Mouse (Mus musculus) ovary, postnatal 14 days (tissue): Measurements from ENCODE around the gene Rps10.
"Not testable (repeated sequence)": the region's sequence is repeated elsewhere in the genome, so short reads cannot be mapped to it uniquely, and the experiment has no call there.

Source experiments
- DNase-seq: peaks from one replicate; pipeline ENCODE4 v3.0.0; 2022; ENCODE audit warnings: low spot score

The Rps10 gene

DNA sequence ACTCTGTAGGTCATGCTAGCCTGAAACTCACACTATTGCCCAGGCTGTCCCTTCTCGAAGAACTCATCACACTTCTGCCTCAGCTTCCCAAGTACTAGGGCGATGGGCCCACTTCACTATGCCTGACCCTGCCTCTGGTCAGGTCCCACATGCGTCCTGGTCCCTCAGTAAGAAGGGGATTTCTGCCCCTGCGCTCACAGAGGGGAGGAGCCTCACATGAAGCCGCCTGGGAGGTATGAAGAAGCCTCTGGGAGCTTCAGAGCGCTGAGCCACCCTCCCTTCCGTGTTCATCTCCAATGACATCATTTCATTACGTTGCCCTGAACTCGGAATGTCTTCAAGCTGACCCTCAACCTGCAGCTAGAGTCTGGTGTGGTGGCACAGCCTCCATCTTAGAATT lies 7.3 kb upstream of the Rps10 start:
- no peak for DNase-seq

DNA sequence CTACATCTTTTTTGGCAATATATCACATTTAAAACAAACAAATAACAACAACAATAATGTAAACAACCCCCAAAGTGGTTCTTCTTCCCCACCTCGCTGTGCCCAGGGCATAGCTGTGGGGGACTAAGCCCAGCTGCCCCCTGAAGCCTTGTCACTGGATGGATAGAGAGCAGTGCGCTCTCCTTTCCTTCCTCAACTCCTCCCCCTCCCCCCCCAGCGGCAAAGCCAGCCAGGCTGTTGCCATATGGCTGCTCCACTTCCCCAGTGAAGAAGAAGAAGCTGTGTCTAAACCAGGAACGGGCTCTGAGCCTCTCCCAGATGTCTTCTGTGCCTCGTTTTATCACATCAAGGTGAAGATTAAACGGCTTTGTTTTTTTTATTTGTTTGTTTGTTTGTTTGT lies 6.6 kb upstream of the Rps10 start:
- DNase-seq: no peak

DNA sequence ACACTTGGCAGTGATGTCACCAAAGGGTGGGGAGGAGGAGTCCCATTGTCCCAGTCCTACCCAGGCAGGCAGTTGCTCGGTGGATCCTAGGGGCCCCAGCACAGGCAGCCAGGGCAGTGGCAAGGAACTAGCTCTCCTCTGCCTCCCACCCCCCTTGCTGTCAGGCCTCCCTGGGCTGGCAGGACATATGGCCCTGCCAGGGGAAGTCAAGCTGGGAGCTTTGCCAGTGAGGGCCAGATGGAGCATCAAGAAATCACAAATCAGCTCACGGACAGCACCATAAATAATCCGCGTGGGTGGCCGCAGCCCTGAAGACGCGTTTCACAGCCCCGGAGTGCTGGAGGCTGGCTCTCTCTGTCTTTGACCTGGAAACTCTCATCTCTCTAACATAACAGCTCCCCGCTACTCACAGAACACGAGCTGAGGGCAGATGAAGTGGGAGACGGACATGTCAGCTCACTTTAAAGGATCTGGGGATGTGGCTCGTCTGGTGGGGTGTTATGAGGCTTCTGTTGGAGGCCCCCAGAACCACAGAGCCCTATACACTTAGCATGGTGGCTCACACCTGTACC lies 6.1 kb upstream of the Rps10 start:
- DNase-seq: peak; percentile 32

DNA sequence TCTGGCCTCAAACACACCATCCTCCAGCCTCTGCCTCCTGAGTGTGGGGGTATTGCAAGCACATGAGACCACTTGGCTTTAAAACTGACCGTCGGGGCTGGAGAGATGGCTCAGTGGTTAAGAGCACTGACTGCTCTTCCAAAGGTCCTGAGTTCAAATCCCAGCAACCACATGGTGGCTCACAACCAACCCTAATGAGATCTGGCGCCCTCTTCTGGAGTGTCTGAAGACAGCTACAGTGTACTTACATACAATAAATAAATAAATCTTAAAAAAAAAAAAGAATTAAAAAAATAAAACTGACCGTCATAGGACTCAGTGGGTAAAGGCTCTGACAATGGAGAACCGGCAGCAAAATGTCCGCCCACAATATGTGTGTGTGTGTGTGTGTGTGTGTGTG lies 3.4 kb upstream of the Rps10 start:
- DNase-seq: not testable (repeated sequence)

DNA sequence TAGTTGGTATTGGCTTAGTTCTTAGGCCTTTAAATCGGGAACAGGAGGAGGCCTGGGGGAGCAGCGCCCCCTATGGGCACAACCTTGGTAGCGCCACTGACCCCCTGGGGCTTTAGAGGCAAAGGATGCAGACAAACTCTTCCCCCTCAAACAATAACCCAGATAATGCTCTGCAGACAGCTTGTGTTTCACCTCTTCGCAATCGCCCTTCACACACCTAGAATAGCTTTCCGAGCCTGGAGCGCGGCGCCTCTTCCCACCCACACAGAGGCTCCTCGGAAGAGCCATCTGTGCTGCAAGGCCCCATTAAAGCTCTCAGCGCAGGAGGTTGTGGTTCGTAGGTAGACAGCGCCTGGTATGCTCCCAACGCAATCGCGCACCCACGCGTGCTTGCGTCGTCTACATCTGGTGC lies 2.5 kb upstream of the Rps10 start:
- DNase-seq: no peak

DNA sequence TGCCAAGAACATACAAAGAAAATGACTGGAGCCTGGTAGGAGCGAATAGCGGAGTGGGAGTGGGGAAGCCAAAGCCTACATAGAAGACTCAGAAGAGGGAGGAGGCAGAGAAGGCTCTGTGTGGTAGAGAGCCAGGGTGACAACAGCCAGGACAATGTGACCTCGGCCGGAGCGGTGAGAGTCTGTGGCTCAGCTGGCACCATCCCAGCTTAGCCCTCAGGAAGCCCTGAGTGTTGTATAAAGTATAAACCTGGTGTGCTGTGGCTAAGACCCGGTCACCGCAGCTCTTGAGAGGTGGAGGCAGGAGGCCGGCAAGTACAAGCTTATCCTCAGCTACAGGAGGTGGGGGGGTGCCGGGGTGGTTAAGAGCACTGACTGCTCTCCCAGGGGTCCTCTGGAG lies 864 bp upstream of the Rps10 start:
- no peak for DNase-seq

DNA sequence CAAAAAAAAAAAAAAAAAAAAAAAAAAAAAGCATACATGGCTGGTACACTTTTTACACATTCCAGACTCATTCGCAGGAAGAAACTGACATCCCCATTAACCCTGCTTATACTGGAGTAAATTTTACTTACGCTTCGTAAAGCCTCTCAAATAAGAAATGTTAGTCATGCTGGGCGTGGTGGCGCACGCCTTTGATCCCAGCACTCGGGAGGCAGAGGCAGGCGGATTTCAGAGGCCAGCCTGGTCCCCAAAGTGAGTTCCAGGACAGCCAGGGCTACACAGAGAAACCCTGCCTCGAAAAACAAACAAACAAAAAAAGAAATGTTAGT lies 930 bp downstream of the Rps10 start:
- DNase-seq: not testable (repeated sequence)

DNA sequence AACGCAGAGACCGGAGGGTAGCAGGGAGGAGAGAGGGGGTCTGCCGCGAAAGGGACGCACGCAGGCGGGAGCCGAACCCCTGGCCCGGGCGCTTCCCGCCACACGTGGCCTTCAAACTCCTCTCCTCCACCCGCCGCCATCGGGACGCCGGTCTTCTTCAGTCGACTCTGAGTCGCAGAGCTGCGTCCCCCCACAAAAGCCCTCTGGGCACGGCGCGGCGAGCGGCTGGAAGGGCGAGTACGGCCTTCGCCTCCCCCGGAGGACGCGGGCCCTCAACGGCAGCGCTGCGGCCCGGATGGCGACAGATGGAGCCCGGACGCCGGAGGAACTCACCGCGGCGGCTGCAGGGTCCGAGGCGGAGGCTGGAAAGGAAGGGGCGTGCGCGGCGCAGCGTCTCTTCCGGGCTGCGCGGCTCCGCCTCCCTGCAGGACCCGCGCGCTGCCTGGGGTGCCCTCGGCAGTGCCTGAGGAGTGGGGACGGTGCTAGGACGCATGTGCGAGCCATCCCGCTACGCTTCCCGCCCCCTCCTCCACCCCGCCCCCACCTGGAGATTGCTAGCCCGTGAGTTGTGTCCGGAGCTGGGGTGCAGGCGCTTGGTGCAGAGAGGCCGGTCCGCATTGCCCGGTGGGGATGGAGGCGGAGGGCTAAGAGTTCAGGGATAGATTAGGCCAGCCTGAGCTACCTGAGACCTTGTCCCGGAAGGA lies 1.4 kb downstream of the Rps10 start, which contains the start of gene RPS10-NUDT3:
Gene RPS10-NUDT3, minus strand, starts transcription at position 352 of the 704 bp plus-strand sequence.
- peak; percentile 82 for DNase-seq

DNA sequence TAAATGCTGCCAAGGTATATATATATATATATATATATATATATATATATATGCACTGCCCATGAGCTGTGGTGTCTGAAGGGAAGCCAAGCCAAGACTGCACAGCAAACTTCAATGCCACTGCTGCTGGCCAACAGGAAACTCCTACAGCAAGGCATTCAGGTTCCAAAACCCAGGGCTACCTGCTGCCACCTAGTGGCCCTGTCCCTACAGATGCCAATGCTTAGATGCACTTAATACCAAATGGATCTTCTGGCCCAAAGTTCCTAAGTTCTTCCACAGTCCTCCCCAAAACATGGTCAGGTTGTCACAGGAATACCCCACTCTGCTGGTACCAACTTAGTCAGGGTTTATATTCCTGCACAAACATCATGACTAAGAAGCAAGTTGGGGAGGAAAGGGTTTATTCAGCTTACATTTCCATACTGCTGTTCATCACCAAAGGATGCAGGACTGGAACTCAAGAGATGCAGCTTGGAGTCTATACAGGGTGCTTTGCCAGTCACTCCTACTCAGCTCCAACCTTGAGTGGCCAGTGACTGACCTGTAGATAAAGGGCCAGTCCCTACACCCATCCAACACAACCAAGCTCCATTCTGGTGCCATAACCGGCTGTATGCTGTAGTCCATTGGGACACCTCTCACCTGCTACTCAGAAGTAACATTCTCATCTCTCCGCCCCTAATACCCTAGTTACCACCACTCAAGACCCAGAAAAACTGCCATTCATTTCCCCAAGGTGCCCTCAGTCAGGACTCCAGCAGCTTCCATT lies 7.0 kb downstream of the Rps10 start:
- DNase-seq: peak; percentile 69

DNA sequence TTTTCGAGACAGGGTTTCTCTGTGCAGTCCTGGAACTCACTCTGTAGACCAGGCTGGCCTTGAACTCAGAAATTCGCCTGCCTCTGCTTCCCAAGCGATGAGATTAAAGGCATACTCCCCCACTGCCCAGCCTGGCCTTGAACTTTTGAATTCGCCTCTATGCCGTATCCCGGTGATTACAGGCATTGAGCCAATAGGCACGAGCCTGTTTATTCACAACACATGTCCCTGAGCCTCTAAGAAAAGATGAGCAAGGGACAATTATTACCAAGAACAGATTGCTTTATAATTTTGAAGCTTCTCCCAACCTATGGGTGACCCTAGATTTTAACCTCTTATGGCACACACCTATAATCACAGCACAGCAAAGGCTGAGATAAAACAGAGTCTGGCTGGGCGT lies 8.1 kb downstream of the Rps10 start:
- no peak for DNase-seq

DNA sequence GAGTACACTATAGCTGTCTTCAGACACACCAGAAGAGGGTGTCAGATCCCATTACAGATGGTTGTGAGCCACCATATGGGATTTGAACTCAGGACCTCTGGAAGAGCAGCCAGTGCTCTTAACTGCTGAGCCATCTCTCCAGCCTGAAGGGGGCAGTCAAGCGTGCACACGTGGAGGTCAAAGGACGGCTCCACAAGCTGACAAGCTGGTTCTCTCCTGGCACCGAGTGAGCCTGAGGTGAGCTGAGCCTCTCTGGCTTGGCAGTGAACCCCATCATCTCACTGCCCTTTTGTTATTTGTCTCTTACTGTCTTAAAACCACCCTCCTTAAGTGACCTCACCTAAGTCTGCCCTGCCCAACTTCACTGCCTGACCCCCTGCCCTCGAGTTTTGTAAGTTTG lies 9.0 kb downstream of the Rps10 start:
- no peak for DNase-seq

DNA sequence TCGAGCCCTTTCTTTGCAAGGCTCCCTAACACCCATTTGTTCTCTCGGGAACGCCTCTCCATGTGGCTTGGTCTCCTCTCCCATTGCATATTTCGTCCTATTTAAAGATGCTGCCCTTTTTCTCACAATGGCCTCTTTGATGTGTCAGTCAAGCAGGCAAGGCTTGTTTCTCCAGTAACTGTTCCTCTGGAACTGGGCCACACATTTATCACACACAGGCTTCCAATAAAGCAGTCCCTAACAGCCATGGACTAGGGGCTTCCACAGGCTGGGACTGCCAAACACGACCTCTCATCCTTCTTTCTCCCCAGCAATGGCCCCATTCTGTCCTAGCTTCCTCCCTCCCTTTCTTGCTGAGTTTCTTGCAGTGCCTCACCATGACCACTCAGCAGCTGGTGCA lies 9.8 kb downstream of the Rps10 start:
- no peak for DNase-seq

DNA sequence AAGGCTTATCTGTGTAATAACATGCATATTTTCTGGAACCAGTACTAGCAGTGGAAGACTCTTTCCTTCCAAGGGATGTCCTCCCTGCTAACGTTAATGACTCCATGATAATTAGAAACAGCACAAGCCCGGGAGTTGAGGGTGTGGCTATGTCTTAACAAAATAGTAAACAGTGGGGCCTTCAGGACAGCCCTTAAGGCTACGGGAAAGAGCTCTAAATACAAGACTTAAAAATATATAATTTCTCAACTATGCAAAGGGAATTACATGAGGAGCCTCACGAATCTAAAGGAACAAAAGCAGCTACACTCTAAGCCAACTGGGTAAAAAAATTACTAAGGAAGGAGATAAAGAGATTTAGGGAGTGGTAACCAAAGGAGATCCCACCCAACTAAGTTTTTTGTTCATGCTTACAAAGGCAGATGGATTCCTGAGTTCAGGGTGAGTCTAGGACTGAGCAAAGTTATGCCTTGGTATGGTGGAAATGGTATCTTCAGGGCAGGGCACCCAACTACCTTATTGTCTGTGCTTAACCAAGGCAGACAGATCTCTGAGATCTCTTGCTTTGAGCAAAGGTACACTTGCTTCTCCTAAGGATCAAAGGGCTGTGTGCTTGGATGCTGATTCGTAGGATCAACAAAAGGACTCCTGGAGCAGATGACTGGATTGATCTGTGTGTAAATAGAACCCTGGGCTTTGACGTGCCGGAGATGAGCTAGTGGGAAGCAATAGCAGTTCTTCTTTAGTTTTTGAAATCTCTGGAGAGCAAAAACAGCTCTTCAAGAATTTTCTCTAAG lies 10.8 kb downstream of the Rps10 start:
- DNase-seq: no peak

DNA sequence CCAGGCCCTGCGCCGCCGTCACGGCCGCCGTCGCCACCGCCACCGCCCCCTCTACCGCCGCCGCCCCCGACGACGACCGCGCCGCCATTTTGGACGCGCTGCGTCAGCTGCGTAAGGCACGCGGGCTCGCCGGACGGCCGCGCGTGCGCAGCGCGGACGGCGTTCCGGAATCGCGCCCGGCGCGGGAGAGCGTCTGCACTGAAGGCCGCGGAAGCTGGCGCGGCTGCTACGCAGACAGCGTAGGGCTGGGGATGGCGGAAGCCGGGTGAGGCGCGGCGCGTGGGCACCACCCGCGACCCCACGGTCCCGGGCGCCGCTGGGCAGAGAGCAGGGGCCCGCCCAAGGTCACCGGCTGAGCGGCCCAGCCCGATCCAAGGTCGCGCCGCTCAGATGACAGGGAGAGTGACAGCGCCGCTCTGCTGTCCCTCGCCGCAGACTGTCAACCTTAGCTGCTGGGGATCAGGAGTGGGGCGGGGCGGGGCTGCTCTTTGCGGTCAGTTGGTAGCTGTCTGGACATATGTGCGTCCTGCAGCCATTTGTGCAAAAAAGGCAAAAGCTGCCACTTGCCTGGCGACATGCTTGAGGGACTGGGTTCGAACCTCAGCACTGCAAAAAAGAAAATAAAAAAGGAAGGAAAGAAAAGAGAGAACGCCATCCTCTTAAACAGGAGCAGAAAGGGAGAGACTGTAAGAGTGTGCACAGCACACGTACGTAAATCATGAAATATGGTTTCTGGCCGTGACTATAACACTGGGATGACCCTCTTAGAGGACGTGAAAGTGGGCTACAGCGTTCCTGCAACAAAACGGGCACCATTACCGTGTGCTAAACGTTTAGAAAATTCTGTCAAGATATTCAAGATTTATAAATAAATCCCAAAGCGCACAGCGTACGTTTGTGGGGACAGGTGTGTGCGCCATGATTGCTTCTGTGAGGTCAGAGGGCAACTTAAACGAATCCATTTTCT lies 12.8 kb downstream of the Rps10 start, which contains the start of gene Nudt3:
Gene Nudt3, minus strand, starts transcription at position 136 of the 967 bp plus-strand sequence.
- peak; percentile 88 for DNase-seq

DNA sequence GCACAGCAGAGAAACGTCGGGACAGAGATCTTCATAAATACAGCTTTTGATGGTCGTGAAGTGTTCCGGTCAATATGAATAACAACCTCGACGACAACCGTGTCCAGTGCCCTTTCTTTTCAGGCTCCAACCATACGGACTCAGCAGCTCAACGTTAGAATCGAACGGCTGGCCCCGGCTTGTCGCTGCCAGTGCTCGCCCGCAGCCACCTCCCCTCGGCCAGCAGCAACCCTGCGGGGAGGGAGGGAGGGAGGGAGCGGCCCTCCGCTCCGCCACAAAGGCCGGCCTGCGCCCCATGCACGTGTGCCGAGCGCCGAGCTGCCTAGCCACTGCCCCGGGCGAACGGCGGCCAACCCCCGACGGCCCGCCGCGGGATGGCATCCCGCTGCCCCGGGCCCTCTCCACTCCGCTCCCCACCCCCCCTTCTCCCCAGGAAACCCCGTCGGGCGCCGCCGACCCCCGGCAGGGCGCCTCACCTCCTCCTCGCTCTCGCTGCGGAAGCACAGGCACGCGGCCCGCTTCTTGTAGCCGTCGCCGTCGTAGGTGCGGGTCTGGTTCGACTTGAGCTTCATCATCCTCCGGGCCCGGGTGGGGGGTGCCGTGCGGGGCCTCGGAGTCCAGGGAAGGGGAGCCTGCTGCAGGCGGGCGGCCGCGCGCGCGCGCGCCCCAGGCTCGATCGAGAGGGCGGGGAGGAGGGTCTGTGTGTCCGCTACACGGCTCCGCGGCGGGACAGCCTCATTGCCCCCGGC lies 13.7 kb downstream of the Rps10 start:
- peak; percentile 20 for DNase-seq

DNA sequence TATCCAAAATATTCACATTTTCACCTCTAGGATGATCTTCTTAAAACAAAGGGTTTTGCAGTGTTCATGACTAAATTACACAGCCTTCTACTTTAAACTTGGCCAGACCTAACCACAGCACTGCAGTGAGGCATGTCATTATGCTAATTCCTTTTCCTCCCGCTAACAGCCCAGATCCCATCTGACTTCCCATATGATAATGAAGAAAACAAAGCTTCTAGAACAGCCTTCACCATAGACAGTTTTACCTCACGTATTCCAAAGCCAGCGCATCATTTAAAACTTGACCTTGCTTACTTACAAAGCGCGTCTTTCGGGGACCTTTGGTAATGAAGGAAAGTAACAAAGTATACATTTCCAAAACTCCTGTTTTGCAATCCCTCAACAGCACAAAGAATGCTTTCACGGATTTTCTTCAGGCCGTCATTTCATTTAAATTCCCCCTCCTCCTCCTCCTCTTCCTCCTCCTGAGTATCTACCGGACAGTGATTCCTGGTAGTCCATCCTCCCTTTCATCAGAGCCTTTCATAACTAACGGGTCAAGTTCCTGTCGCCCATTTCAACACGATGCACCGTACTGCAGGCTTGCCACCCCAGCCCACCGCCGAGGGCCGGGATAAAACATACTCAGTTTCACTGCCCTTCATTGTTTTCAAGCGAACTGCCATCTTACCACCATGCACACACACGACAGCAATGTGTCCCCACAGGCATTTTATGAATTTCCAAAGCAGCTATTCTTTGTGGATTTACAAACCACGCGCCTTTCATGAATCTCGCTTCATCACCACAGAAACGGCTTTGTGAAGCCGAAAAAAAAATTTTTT lies 14.6 kb downstream of the Rps10 start:
- no peak for DNase-seq

DNA sequence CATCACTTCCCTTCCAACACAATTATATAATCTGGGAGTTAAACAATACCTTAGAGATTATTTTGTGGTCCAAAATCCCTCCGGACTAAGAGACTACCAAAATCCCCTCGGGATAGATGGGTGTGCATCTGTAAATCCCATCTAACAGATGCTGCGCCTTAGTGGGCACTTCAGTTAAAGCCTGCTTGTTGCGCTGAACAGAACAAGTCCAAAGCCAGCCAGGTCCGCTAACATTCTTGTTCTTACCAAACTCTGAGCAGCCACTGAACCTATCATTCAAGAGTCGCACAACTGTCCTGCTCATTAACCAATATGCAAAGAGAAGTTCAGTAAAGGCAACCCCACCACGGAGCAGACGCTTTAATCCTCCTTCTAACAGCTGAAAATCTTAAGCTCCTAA lies 15.3 kb downstream of the Rps10 start:
- no peak for DNase-seq

DNA sequence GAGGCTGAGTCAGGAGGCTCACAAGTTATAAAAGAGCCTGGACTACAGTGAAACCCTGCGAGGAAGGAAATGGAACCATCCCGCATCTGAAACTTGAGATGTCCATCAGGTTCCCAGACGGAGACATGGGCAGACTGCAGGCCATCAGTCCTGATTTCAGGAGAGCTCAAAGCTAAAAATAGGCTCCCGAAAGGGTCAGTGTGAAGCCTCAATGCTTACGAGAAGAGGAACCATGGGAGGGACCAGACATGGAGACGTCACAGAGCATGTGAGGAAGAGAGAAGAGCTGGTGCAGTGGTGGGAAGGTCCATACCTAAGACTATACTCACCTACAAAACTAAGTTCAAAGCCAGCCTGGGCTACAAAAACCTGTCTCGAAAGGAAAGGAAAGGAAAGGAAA lies 21.1 kb downstream of the Rps10 start:
- DNase-seq: no peak

DNA sequence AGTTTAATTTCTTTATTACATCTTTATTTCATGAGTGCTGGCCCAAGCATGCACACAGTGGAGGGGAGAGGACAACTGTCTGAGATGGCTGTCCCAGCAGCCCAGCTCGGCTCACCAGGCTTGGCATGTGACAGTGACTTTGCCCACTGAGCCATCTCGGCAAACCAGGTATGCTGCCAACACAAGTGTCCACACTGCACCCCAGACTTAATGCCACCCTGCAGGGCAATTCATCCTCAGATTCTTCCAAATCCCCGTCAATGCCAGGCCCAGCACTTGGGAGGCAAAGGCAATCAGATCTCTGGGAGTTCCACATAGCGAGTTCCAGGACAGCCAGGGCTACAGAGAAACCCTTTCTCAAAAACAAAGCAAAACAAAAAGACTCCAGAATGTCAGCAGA lies 23.5 kb downstream of the Rps10 start:
- no peak for DNase-seq

DNA sequence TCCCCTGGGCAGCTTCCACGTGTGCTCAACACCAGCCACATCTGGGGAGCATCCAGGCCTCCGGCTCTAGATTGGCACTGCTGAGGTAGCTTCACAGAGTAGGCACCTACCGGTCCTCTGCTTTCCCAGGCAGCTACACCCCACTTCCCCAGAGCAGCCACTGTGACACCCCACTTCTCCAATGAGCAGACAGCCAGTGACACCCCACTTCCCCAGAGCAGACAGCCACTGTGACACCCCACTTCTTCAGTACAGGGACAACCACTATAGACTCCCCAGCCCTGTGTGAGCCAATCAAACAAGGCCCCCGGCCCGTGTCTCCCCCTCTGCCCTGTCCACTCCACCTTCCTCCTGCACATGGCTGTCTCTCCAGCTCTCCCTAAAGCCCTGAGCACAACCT lies 24.5 kb downstream of the Rps10 start:
- no peak for DNase-seq
